Mouse (Mus musculus) mouse embryonic stem cell (cell line): ENCODE measurements around the gene Ccnk.

Experiments
- in situ Hi-C, 2 experiments: fragments of 300-500 bp; cut with MboI; formaldehyde crosslinking; loops; 1 replicate in 1 of 2; 3 replicates in 1 of 2; pipeline ENCODE4 v1.14.3; 2019 to 2020; ENCODE audit warnings: low sequenced_read_pairs in 2 of 2, low pct_unique_long_range_greater_than_20kb in 1 of 2, mixed read lengths in 1 of 2; ENCODE audit not compliant: unreplicated experiment in 1 of 2

Ccnk gene

GRCm38 (mm10) chr12:108178331-108179245, 791 bp upstream of the Ccnk start:
- in situ Hi-C loops, result no loop called here

- in situ Hi-C loops, result no loop called here
Observed at GRCm38 (mm10) chr12:108179246-108179320, 296 bp upstream of the Ccnk start, which contains the start of gene Setd3. Setd3 (minus strand) TSS chr12:108179314.

GRCm38 (mm10) chr12:108181716-108182115, 2.3 kb downstream of the Ccnk start:
- in situ Hi-C loops, result no loop called here

GRCm38 (mm10) chr12:108187541-108188091, 8.2 kb downstream of the Ccnk start:
- in situ Hi-C loops, result no loop called here

- in situ Hi-C loops, result loop anchor here in 1 of 2 experiments (10.0 kb wide), 1 partner anchor 101 kb away; no protein-coding TSS in a partner anchor
Observed at GRCm38 (mm10) chr12:108193878-108194277, 14.5 kb downstream of the Ccnk start.

GRCm38 (mm10) chr12:108195761-108196160, 16.4 kb downstream of the Ccnk start:
- in situ Hi-C loops, result loop anchor here in 1 of 2 experiments (10.0 kb wide), 1 partner anchor 99 kb away; no protein-coding TSS in a partner anchor

GRCm38 (mm10) chr12:108198447-108198846, 19.1 kb downstream of the Ccnk start:
- in situ Hi-C loops, result loop anchor here in 1 of 2 experiments (10.0 kb wide), 1 partner anchor 96 kb away; no protein-coding TSS in a partner anchor

GRCm38 (mm10) chr12:108200094-108200493, 20.7 kb downstream of the Ccnk start:
- in situ Hi-C loops, result loop anchor here in 1 of 2 experiments (10.0 kb wide), 1 partner anchor 95 kb away; no protein-coding TSS in a partner anchor

- in situ Hi-C loops, result loop anchor here in 1 of 2 experiments (10.0 kb wide), 1 partner anchor 91 kb away; no protein-coding TSS in a partner anchor
Observed at GRCm38 (mm10) chr12:108203895-108204294, 24.5 kb downstream of the Ccnk start.

GRCm38 (mm10) chr12:108204978-108205377, 25.6 kb downstream of the Ccnk start:
- in situ Hi-C loops, result loop anchor here in 1 of 2 experiments (10.0 kb wide), 1 partner anchor 90 kb away; no protein-coding TSS in a partner anchor

GRCm38 (mm10) chr12:108206641-108207040, 27.3 kb downstream of the Ccnk start:
- in situ Hi-C loops, result loop anchor here in 1 of 2 experiments (10.0 kb wide), 1 partner anchor 88 kb away; no protein-coding TSS in a partner anchor

GRCm38 (mm10) chr12:108208216-108208615, 28.8 kb downstream of the Ccnk start:
- in situ Hi-C loops, result loop anchor here in 1 of 2 experiments (10.0 kb wide), 1 partner anchor 87 kb away; no protein-coding TSS in a partner anchor

GRCm38 (mm10) chr12:108208726-108209438, 29.5 kb downstream of the Ccnk start:
- in situ Hi-C loops, result loop anchor here in 1 of 2 experiments (10.0 kb wide), 1 partner anchor 86 kb away; no protein-coding TSS in a partner anchor

GRCm38 (mm10) chr12:108210623-108211022, 31.2 kb downstream of the Ccnk start:
- in situ Hi-C loops, result no loop called here

- in situ Hi-C loops, result no loop called here
Observed at GRCm38 (mm10) chr12:108212071-108212470, 32.7 kb downstream of the Ccnk start.

- in situ Hi-C loops, result no loop called here
Observed at GRCm38 (mm10) chr12:108212476-108212875, 33.1 kb downstream of the Ccnk start.

- in situ Hi-C loops, result no loop called here
Observed at GRCm38 (mm10) chr12:108213090-108214041, 34.0 kb downstream of the Ccnk start.

- in situ Hi-C loops, result loop anchor here in 1 of 2 experiments (5.0 kb wide), 1 partner anchor 82 kb away; no protein-coding TSS in a partner anchor
Observed at GRCm38 (mm10) chr12:108215090-108215489, 35.7 kb downstream of the Ccnk start.
